Mouse (Mus musculus) c-Kit-positive CD71-negative TER-119-negative erythroid progenitor cells, embryonic 14.5 days (primary cell): ENCODE results near the gene Phldb2.

Experiments used
- DNase-seq: peaks from one replicate; pipeline ENCODE4 v3.0.0-alpha.2; 2013; ENCODE audit warnings: low read depth

Gene Phldb2

DNA sequence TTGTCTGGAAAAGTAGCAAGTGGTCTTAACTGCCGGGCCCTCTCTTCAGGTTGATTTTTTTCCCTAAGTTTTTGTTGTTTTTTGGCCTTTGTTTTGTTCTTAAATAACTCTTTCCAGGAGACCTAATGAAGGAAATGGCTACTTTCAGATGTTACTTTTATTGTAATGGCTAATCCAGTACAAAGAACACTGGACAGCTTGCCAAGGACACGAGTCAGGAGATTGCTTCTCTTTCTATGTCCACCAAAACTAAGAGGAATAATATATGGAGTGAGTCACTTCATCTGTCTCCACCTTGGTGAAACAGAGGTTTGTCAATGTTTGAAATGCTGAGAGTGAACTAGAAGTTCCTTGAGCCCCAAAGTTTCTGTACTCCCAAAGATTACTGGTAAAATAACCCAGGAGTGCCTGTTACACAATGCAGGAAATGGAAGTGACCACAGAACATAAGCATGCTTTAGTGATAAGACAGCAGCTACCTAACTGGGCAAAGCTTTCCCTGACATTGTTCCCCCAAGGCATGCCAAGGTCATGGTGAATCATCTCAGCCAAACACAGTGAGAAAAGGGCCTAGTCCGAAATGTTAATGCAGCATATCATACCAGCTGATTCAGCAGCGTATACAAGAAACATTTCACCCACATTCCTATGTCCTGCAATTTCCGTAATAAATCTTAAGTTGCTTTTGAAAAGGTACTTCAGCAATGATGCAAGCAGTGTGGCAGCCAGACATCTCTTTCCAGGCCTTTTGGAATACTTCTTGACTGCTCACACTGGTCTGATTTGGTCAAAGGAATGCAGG lies 115.7 kb downstream of the Phldb2 start:
- DNase-seq = no peak

- no peak for DNase-seq
These were observed 120.7 kb downstream of the Phldb2 start for GRCm38 (mm10) chr16:45832747-45833108.

DNA sequence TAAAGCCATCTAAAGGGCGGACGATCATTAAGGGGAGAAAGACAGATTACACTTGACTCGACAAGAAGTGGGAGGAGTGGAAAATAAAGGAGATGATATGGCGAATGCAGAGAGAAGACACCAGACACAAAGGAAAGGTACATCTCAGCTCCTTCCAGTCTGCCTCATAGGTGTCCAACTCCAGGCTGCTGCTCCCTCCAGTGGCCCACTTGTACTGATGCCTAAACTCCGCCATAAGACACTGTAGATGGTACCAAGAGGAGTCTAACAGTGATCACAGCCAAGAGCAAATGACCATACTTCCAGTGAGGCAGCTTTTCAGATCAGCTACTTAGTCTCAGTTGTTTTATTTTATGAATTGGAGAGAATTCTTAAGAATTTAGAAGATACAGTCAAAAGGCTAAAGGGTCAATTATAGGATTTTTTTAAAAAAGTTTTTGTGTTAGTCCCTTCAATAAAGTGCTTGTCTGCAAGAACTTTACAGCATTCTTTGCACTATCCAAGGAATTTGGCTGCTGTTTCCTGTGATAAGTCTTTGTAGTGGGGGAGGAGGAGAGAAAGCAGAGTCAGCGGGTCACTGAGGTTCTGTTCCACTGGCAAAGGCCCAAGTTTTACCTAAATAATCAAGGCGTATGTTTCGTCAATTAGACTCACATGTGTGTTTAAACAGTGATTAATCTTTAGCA lies 121.2 kb downstream of the Phldb2 start:
- DNase-seq = no peak

DNA sequence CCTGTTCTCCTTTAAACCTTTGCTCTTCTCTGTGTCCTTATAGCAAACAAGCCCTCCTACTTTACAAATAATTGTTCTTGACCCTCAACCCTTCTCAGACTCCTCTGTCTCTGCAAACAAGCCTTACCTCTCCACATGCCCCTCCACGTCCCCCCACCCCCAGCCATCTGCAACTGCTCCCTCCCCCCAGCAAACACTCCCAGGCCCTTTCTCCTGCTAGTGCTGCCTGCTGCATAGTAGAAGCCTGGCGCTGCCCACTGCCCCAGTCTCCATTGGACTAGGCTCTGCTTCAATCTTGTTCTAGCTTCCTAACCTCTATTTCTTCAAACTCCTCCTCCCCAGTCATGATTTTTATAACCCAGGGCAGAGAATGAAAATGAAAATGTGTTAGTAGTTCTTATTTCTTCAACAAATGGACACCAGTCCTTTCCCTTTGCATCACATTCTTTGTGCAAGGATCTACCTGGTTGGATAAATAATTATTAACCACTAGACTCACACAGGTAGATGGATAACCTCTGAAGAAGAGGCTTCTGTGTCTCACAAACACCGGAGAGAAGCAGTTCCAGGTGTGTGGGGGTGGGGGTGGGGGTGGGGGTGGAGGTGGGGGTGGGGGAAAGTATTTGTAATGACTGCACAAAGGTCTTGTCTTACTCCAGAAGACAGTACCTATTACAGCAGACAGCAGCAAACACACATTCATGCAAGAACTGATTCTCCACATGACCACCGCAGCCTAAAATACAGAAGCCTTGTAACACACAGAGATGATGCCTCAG lies 122.1 kb downstream of the Phldb2 start:
- DNase-seq = no peak

GRCm38 (mm10) chr16:45830096-45830866 lies 123.1 kb downstream of the Phldb2 start:
- no peak for DNase-seq

DNA sequence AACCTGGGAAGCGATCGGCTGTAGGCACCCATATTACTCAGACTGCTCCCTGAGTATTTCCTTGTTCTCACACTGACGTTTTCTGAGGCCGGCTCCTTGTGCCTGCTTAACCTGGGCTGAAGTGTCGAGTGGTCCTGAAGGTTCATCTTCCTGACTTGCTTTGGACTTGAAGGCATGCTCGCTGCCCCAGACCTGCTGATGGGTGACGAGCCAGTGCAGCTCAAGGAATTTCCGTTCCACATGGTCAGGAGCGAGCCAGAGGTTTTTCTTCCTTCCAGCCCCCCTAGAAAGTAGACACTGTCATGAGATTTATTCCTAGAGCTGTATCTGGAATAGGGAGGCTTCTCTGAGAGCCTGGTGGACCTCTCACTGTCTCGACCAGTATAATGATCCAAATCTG lies 128.1 kb downstream of the Phldb2 start:
- no peak for DNase-seq

GRCm38 (mm10) chr16:45824025-45824424 lies 129.4 kb downstream of the Phldb2 start:
- no peak for DNase-seq

- no peak for DNase-seq
These were observed 133.5 kb downstream of the Phldb2 start for GRCm38 (mm10) chr16:45819911-45820310.

- DNase-seq = no peak
These were observed 135.6 kb downstream of the Phldb2 start for GRCm38 (mm10) chr16:45817795-45818194.

- no peak for DNase-seq
These were observed 136.7 kb downstream of the Phldb2 start for GRCm38 (mm10) chr16:45816670-45817069.

- no peak for DNase-seq
These were observed 138.8 kb downstream of the Phldb2 start for GRCm38 (mm10) chr16:45814611-45815010.

- DNase-seq = no peak
These were observed 141.6 kb downstream of the Phldb2 start for GRCm38 (mm10) chr16:45811788-45812187.

GRCm38 (mm10) chr16:45810829-45811326 lies 142.5 kb downstream of the Phldb2 start:
- DNase-seq = no peak

- no peak for DNase-seq
These were observed 143.2 kb downstream of the Phldb2 start for GRCm38 (mm10) chr16:45810155-45810554.

GRCm38 (mm10) chr16:45804708-45805107 lies 148.7 kb downstream of the Phldb2 start:
- no peak for DNase-seq

- no peak for DNase-seq
These were observed 153.0 kb downstream of the Phldb2 start for GRCm38 (mm10) chr16:45800406-45800805.

- no peak for DNase-seq
These were observed 154.2 kb downstream of the Phldb2 start for GRCm38 (mm10) chr16:45799150-45799549.

GRCm38 (mm10) chr16:45798591-45798990 lies 154.8 kb downstream of the Phldb2 start:
- no peak for DNase-seq

GRCm38 (mm10) chr16:45796815-45797214 lies 156.6 kb downstream of the Phldb2 start:
- DNase-seq = no peak

DNA sequence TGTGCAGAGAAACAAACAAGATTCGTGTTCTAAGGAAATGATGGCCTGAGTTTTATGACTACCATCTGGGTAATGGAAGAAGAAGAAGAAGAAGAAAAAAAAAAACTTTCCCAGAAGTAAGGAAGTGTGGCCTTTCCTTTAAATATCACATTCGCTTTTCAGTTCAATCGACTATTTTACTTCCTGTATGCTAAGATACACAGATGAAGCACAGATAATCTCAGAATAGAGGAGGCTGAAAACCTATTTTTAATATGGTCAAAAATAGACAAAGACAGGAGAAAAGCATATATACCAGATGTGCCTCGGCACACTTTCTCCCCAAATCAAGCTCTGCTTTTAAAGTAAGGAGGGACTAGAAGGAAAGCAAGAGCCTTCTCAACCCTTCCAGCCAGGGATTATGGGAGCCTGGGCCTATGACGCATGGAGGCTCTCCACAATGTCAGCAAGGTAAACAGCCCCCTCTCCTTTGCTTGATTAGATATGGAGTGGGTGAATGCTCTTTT lies 158.2 kb downstream of the Phldb2 start:
- no peak for DNase-seq

DNA sequence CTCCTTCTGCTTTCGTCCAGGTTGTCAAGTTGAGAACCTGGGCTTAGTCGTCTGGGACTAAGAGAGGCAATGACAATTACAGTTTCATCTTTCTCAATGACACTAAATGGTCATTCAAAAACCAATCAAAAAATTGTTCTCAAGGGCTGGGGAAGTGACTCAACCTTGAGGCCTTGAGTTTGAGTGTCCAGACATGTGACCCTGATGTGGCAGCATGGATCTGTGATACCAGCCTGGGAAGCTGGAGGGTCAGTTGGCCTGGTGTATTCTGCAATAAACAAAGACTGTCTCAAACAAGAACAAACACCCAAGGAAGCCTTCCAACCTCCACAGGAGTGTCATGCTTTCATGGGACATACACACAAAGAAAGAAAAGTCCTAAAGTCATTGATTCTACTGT lies 160.6 kb downstream of the Phldb2 start:
- DNase-seq = no peak

DNA sequence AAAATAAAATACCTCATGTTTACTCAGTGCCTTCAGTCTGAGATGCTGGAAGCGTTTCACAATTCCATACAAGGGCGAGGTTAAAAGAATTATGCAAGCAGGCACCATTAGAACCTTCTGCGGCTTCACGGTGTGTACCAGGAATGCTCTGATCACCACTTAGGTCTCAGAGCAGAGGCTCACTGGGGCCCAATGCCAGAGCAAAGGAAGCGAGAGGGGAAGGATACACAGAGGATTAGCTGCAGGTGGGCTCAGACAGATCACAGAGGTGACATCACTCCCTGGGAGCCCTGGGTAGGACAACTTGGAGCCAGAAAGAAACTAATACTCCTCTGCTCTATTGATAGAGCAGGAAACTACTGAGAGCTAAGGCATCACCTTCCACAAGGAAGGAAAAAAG lies 162.1 kb downstream of the Phldb2 start:
- DNase-seq = no peak
